Mouse (Mus musculus): ENCODE data around the gene Sfrp5.

GRCm38 (mm10) chr19:42249976-42250914 is 48.2 kb upstream of the Sfrp5 start:
- no peak for TF ChIP-seq CTCF (IDR thresholded peaks at IDR 0.05; ENCODE audit: low read depth)
- TF ChIP-seq EP300 (IDR thresholded peaks at IDR 0.05; ENCODE audit: low read depth), result no peak

Measured in liver, embryonic 14.5 days (tissue).